9 mouse cellular contexts compared by ENCODE assay signal in the genomic region with DNA sequence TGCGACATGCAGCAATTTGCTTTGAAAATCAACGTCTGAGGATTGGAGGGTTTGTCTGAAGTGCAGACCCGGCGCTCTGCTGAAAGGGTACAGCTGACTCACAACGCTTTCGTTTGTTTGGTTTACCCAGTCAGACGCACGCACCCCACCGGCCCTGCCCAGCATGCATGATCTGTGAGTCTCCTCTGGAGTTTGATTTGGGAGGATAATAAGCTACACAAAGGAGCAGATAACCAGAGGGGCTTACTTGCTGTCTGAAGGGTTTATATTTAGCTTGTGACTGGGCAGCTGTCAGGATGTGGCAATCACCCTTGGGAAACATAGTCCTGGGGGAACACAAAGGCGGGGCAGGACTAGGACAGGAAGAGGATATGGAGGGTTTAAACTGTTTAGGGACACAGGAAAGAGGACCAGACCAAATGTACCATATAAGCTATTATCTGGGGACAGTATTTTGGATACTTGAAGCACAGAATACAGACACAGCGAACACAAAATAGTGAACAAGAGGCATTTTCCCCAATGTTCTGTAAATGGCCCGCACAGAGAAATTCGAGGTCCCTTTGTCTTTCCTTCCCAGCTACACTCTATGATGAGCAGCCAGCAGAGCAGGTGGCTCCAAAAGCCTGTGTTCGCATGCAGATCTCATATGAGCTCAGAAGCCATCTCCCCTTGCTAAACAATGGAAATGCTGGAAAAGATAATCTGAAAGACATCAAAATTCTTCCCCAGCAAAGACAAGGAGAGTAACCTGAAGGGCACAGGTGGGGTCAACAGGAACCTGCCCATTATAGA.
DNase-seq lines count a peak whose midpoint lies in the region; ATAC-seq lines count a peak whose summit lies in the region.
"Had no signal": no experiment of that assay in that cellular context is flagged by ENCODE, and none has a peak within 500 bp of the region (broad histone marks: within the 10 kb centered on the region; RNA-seq: fewer than 3 reads in every experiment).

No protein-coding gene starts in this region.

- intact Hi-C loops in heart, postnatal 25 days (cut with DNase I), result loop anchor here (5.0 kb wide), 1 partner anchor 73 kb away; no protein-coding TSS in a partner anchor

- no peaks in the 10 kb centered on the region for H3K36me3 ChIP-seq in heart, embryonic 16.5 days (ENCODE audit: control insufficient read depth, insufficient read depth)
- H3K36me3 ChIP-seq: limb, embryonic 12.5 days had no signal

- 27% methylated on average over 14 of the region's 14 CpGs for WGBS in heart, embryonic 16.5 days

- peaks cover 11% of the 10 kb centered on the region for H3K4me1 ChIP-seq in heart, embryonic 16.5 days (ENCODE audit: control insufficient read depth, insufficient read depth, low read length)
- H3K4me1 ChIP-seq: limb, embryonic 12.5 days had no signal

- no peak for ATAC-seq in heart, embryonic 16.5 days (replicated peaks; ENCODE audit: extremely low read depth, insufficient read depth, low FRiP score)
- no peak for ATAC-seq in erythroid progenitor cell, adult 5-6 weeks (replicated peaks; ENCODE audit: low FRiP score, poor library complexity, severe bottlenecking)

- peak overlapping the region; percentile 4; the same call in 1 of the 2 replicates for H3K27ac ChIP-seq in heart, embryonic 16.5 days (ENCODE audit: low read length)
- H3K27ac ChIP-seq: limb, embryonic 12.5 days had no signal

- peak; percentile 11 to 21 for DNase-seq in heart, adult 9 months (ENCODE audit: low spot score in 2 of 2)
- no peak for DNase-seq in heart, postnatal 25 days (ENCODE audit: low spot score)
- peak; percentile 71 for DNase-seq in Muller cell, postnatal 12 days (ENCODE audit: inconsistent ontology term)
- DNase-seq in lung, postnatal 25 days (ENCODE audit: low spot score), result peak; percentile 63
- no peak for DNase-seq in natural killer cell, adult 2 months (ENCODE audit: low spot score in 2 of 2)
- DNase-seq in left cerebral cortex, adult 11 months (ENCODE audit: low spot score), result no peak

- no peaks in the 10 kb centered on the region for H3K27me3 ChIP-seq in heart, embryonic 16.5 days (ENCODE audit: control insufficient read depth, insufficient read depth, low read length)

- H3K9ac ChIP-seq in heart, embryonic 16.5 days (ENCODE audit: low read length), result peak overlapping the region; percentile 12
- H3K9ac ChIP-seq: limb, embryonic 12.5 days had no signal

- no peaks in the 10 kb centered on the region for H3K9me3 ChIP-seq in heart, embryonic 16.5 days (replicated peaks; ENCODE audit: control insufficient read depth, low read length)
- H3K9me3 ChIP-seq: limb, embryonic 12.5 days had no signal

- peak overlapping the region; percentile 47 for H3K4me2 ChIP-seq in heart, embryonic 16.5 days (ENCODE audit: low read depth, low read length)
- H3K4me2 ChIP-seq: limb, embryonic 12.5 days had no signal

- H3K4me3 ChIP-seq in heart, embryonic 16.5 days (ENCODE audit: low read length), result peak overlapping the region; percentile 7; the same call in 1 of the 2 replicates
- H3K4me3 ChIP-seq: limb, embryonic 12.5 days had no signal

Comparison
In these comparisons a context has a peak if more than half of its experiments do, and no peak if none do; other contexts are left out.
1. DNase-seq: peak in heart, adult 9 months (2 of 2), Muller cell, postnatal 12 days (single experiment) and lung, postnatal 25 days (single experiment); none in heart, postnatal 25 days (single experiment), natural killer cell, adult 2 months (0 of 2) and left cerebral cortex, adult 11 months (single experiment).